Mouse (Mus musculus) megakaryocyte progenitor cell, adult 5-6 weeks (primary cell): ENCODE measurements around the gene Pitpnm2. TPM values are rescaled to one million over a fixed set of nuclear protein-coding genes. Genes with fewer than 3 reads are reported as not detected.

Experiments
- ATAC-seq: replicated peaks from 2 replicates; pipeline ENCODE4 v1.8.0; 2016; ENCODE audit warnings: mild to moderate bottlenecking, moderate TSS enrichment, inconsistent platforms; ENCODE audit not compliant: poor library complexity
- total RNA-seq, 2 experiments: library from RNA; stranded (forward) in 1 of 2; stranded (reverse) in 1 of 2; fragments of 157-497, 149-512 nt in 1 of 2; fragments of 200-1000 nt in 1 of 2; gene quantifications; 2 replicates each; pipeline versions ENCODE4 v1.2.3 to v1.2.4; 2015 to 2017

Gene Pitpnm2
- total RNA-seq, 2 experiments from 2014 or later, result 2.5 to 7.5 TPM

- ATAC-seq, result no peak
Measured at GRCm38 (mm10) chr5:124100128-124101044, 149.2 kb downstream of the Pitpnm2 start.

DNA sequence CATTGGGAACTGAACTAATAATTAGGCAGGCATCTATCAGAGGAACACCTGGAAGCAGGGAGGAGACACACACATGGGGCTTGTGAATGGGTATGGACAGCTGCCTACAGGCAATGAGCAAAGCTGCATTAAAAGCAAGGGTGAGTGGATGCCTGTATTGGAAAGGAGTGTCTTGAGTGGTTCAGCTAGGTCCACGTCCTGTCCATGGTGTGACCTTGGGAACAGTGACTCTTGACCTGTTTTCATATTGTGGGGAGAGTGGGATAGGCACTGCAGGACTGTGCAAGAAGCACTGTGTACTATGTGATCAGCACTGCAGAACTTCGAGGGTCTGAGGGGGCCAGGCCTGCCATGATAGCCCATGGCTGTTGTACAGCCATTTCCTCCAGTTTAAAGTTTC, 150.6 kb downstream of the Pitpnm2 start:
- no peak for ATAC-seq

DNA sequence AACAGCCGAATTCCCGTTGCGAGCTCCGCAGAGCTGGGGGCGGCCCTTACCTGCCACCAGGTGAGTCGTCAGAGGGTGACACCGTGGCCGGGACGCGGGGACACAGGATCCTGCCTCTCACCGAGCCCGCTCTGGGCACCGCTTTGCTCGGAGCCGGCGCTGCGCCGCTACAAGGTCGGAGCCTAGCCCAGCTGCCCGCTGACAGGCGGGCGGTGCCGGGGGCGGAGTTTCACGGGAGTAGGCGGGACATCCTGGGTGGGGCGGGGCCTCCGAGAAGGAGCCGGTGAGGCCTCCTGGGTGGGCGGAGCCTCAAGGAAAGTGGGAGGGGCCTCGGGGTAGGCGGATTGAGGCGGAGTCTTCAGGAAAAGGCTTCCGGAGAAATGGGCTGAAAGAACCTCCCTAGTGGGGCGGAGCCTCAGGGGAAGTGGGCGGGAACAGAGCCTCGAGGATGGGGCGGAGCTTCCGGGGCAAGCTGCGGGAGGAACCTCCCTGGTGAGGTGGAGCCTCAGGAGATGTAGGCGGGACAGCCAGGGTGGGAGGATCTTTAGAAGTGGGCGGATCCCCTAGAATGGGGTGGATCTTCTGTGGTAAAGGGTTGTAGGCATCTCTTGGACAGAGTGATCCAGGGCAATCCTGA, 153.8 kb downstream of the Pitpnm2 start, which contains the start of gene Abcb9:
Abcb9 (minus strand) TSS at position 203 of the 637 bp plus-strand sequence.
- ATAC-seq, result peak; percentile 88

GRCm38 (mm10) chr5:124095077-124095581, 154.4 kb downstream of the Pitpnm2 start:
- ATAC-seq, result peak; percentile 18; the same call in 1 of the 2 replicates

DNA sequence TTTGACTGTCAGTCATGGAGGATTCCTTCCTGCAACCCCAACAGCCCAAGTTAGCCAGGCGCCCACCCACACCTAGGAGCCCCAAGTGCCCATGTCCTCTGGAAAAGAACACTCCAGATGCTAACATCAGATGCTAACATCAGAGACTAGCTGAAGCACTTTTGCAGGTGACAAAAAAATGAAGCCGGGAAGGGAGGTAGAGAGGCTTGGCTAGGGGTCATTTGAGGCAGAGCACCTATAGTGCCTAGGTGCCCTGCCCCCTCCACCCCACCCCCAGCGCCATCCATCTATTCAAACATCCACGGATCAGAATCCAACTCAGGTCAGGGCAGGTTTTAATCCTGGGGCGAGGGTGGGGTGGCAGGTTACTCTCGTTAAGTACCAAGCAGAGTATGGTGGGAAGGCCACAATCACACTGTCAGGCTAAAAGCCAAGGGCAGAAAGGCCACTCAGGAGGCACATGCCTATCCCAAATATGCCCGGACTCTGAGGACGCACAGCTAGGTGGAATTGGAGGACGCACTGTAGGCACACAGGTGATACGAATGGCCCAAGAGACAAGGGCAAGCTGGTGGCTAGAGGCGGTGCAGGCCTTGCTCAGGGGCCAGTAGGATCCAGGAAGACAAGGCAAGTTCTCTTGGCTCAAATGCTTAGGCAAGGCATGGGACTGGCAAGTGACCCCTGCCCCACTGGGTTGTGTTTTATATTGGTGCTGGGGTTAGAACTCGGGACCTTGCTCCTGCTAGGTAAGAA, 155.5 kb downstream of the Pitpnm2 start:
- ATAC-seq, result no peak

DNA sequence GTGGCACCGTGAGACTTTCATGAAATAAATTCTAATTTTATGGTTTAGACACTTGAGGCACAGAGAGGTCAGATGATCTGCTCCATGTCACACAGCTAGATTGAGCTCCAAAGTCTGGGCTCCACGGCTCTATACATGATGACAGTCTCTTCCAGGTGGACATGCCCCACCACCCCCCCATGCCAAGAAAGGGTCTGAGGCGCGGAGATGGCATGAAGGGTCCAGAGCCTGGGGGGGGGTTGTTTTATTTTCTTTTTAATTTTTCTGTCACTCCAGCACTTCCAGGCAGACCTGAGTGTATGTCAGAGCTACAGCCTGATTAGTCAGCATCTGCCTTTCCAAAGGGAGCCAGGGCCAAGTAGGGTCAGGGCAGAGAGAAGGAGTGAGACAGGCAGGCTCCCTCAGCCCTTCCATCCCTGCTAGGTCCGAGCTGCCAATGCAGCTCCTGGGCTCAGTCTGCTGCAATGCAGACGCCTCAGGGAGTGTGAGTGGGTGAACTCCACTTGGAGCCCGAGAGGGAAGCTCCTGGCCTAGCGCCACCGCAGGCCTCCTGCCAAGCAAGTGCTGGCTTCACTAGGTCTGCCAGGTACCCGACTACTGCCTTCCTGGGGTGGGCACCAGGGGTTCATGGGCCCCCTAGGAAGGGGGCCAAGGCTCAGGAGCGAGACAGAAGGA, 156.3 kb downstream of the Pitpnm2 start:
- ATAC-seq, result no peak

DNA sequence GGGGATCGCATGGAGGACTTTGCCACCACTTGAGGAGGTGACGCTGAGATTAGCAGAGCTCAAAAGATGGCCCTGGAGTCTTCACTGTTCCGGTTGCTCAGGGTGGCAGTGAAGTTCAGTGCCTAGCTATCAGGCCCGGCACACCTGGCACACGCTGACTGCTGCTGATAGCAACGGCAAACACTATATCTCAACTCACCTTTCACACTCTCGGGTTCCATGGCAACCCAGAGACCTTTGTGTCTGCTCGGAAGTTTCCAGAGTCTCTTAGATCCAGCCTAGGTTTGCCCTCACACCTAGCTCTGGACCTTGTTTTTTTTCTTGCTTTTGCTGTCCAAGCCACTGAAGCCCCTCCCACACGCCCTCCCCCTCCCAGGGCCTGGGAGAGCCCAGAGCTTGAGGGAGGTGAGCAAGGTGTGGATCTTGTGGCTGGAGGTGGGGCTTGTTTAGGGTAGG, 157.6 kb downstream of the Pitpnm2 start:
- peak; percentile 58 for ATAC-seq

- no peak for ATAC-seq
Measured at GRCm38 (mm10) chr5:124089868-124090267, 159.7 kb downstream of the Pitpnm2 start.

DNA sequence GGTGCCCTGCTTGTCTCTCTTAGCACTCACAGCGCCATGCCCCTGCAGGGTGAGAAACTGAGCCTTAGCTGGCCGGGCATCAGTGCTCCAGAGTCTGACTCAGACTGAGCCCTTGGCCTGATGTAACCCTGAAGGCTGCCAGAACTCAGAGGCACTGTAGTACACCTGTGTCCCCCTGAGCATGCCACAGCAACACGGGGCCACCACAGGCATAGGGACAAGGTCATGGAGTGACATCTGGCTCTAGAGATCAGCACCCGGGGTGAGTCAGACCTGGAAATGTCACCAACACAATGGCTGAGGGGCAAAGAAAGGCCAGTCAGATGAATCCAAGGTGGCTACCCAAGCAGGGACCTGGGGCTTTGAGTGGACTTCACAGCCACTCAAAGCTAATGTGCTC, 162.7 kb downstream of the Pitpnm2 start:
- no peak for ATAC-seq

- no peak for ATAC-seq
Measured at GRCm38 (mm10) chr5:124085513-124085912, 164.0 kb downstream of the Pitpnm2 start.

DNA sequence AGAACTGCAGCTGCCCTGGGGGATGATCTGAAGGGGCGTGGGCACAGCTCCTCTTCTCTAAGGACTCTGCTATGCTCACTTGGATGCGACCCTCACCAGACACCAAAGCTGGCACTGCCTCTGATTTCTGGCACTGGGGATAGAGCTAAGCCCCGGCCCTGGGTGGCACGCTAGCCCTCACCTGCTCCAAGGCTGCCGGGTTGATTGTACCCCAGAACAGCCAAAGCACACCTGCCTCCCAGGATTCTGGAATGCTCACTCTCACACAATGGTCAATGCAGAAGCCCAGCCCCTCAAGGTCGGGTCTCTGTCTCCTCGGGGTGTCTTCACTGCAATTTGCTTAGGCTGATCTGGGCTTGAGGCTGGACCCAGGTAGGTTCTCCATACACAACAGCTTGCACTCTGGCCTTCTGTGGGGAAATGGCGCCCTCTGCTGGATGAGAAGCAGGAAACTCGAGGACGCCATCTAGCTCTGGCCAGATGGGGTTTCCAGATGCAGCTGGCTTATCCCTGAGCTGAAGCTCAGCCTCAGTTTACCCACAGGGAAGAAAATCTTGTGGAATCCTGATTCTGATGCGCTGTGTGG, 164.9 kb downstream of the Pitpnm2 start:
- peak; percentile 90 for ATAC-seq

- no peak for ATAC-seq
Measured at GRCm38 (mm10) chr5:124083850-124084587, 165.5 kb downstream of the Pitpnm2 start.

DNA sequence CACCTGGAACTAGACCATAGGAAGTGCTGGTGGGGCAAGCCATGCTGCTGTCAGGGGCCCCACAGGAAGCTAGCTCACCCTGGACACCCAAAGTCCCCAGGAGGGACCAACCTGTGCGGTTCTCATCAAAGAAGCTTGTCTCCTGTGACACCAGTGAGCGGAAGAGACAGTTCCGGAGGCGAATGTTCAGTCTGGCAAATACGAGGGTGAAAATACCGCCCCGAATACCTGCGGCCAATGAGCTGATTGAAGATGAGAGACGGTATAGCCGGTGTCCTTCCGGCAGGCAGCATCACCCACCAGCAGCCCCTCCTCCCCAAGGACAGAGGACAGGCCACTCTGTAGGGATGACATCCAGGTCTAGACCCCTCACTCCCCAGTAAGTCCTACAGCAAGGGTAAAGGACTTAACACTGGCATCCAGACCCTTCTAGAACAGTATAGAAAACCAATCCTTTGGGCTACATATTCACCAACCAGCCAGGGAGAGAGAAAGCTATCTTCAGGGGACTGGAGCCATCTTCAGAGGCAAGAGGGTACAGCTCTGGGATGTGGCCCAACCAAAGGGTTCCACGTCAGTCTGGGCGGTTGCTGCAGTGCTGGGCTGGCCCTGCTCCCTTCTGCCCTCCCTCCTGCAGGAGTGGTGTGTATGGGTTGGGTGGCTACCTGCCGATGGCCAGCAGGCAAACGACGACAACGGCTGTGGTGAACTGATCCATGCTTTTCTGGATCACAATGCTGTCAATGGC, 166.4 kb downstream of the Pitpnm2 start:
- ATAC-seq, result no peak

DNA sequence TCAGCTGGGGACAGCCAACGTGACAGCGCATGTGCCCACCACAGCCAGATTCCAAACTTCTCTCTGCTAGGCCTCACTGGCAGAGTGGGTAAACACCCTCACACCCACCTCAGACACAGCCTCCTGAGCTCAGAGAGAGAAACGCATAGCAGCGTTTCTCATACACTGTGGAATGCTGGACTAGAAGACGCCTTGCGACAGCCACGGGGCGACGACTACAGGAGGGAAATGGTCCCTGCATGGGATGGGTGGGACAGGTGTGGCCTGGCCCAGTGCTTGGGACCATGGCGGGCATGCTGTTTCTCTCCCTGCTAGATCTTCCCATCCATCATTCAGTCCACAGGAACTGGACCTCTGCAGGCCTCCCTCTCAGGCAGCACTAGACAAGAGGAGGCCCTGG, 167.1 kb downstream of the Pitpnm2 start:
- ATAC-seq, result no peak

- no peak for ATAC-seq
Measured at GRCm38 (mm10) chr5:124079880-124080279, 169.7 kb downstream of the Pitpnm2 start.

- peak; percentile 26 for ATAC-seq
Measured at GRCm38 (mm10) chr5:124078794-124079416, 170.7 kb downstream of the Pitpnm2 start.

DNA sequence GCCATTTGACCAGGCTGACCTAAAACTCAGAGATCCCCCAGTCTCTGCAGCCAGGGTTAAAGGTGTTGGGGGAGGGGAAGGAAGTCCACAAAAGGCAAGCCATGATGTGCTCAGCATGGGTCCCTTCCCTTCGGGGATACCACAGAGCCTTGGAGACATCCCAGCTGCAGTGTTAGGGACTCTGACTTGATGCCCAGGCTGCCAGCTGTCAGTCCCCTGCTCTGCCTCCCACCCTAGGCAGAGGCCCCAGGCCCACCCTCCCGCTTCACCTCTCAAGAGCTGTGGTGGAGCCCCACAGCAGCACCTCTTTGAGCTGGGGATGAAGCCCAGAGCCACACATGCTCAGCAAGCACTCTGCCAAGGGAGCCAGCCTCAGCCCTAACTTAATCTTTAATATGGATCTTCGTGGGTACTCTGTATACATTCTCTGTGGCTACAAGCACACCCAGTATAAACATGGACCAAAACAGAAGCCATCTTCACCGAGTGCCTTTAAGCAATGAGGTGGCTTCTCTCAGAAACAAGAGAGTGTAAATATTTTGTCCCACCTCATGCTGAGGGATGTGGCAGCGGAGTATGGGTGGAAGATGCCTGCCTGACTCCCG, 171.6 kb downstream of the Pitpnm2 start:
- ATAC-seq, result no peak

DNA sequence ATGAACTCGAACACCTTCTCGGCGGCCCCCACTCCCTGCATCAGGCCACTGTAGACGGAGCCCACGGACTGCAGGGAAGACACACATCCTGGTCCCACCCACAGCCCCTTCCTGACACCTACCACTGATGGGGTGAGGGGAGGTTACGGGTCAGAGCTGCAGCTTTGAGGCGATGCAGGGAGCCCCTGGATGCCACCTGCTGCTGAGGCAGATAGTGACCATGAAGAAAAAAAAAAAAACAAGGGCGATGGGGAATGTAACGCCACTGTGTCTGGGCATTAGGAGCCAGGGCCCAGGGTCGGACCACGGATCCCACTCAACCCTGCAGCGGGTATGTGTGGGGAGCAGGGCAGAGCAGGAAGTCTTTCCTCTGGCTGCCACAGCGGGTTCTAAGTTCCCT, 172.3 kb downstream of the Pitpnm2 start:
- ATAC-seq, result no peak
